Mouse (Mus musculus): ENCODE data around the gene Ap3d1. TPM values are rescaled to one million over a fixed set of nuclear protein-coding genes. Genes with fewer than 3 reads are reported as not detected.

Ap3d1 gene
- total RNA-seq, 4 experiments from 2014 or later = 41.2 to 44.5 (median 43.4) TPM

- peak; percentile 85 for DNase-seq (ENCODE audit: low spot score)
Observed at GRCm38 (mm10) chr10:80757717-80758116, 15.7 kb upstream of the Ap3d1 start.

GRCm38 (mm10) chr10:80756967-80757366, 14.9 kb upstream of the Ap3d1 start:
- DNase-seq (ENCODE audit: low spot score) = no peak

GRCm38 (mm10) chr10:80756509-80756908, 14.4 kb upstream of the Ap3d1 start:
- no peak for DNase-seq (ENCODE audit: low spot score)

- DNase-seq (ENCODE audit: low spot score) = no peak
Observed at GRCm38 (mm10) chr10:80756099-80756498, 14.0 kb upstream of the Ap3d1 start.

GRCm38 (mm10) chr10:80755291-80756015, 13.4 kb upstream of the Ap3d1 start:
- DNase-seq (ENCODE audit: low spot score) = no peak

GRCm38 (mm10) chr10:80754594-80755290, 12.7 kb upstream of the Ap3d1 start, which contains the start of gene Dot1l:
Gene Dot1l (plus strand): TSS chr10:80755206.
- peak; percentile 97 for DNase-seq (ENCODE audit: low spot score)

GRCm38 (mm10) chr10:80752079-80752625, 10.1 kb upstream of the Ap3d1 start:
- DNase-seq (ENCODE audit: low spot score) = peak; percentile 77

- peak; percentile 88 for DNase-seq (ENCODE audit: low spot score)
Observed at GRCm38 (mm10) chr10:80751188-80751832, 9.2 kb upstream of the Ap3d1 start.

- DNase-seq (ENCODE audit: low spot score) = peak; percentile 55
Observed at GRCm38 (mm10) chr10:80748609-80749008, 6.5 kb upstream of the Ap3d1 start.

- peak; percentile 76 for DNase-seq (ENCODE audit: low spot score)
Observed at GRCm38 (mm10) chr10:80747410-80747809, 5.3 kb upstream of the Ap3d1 start.

GRCm38 (mm10) chr10:80744262-80744661, 2.2 kb upstream of the Ap3d1 start:
- DNase-seq (ENCODE audit: low spot score) = no peak

GRCm38 (mm10) chr10:80741634-80742179, 357 bp downstream of the Ap3d1 start:
- DNase-seq (ENCODE audit: low spot score) = no peak

- no peak for DNase-seq (ENCODE audit: low spot score)
Observed at GRCm38 (mm10) chr10:80741146-80741545, 918 bp downstream of the Ap3d1 start.

GRCm38 (mm10) chr10:80738657-80739056, 3.4 kb downstream of the Ap3d1 start:
- no peak for DNase-seq (ENCODE audit: low spot score)

GRCm38 (mm10) chr10:80736731-80737130, 5.3 kb downstream of the Ap3d1 start:
- DNase-seq (ENCODE audit: low spot score) = no peak

- no peak for DNase-seq (ENCODE audit: low spot score)
Observed at GRCm38 (mm10) chr10:80732611-80733101, 9.4 kb downstream of the Ap3d1 start.

GRCm38 (mm10) chr10:80727369-80728127, 14.5 kb downstream of the Ap3d1 start:
- no peak for DNase-seq (ENCODE audit: low spot score)

- DNase-seq (ENCODE audit: low spot score) = no peak
Observed at GRCm38 (mm10) chr10:80717281-80717680, 24.8 kb downstream of the Ap3d1 start.

- no peak for DNase-seq (ENCODE audit: low spot score)
Observed at GRCm38 (mm10) chr10:80710834-80711233, 31.2 kb downstream of the Ap3d1 start.

GRCm38 (mm10) chr10:80705479-80705878, 36.6 kb downstream of the Ap3d1 start:
- DNase-seq (ENCODE audit: low spot score) = no peak

- no peak for DNase-seq (ENCODE audit: low spot score)
Observed at GRCm38 (mm10) chr10:80705033-80705432, 37.0 kb downstream of the Ap3d1 start.

Data from heart, adult 8-10 months (tissue).